Mouse (Mus musculus): ENCODE measurements at regions not wholly inside any gene's neighbourhood (a gene's known extent, or its start where the extent isn't known, plus 50 kb on each side); places are given as distances from the start of the nearest gene placed in this dataset.

DNA sequence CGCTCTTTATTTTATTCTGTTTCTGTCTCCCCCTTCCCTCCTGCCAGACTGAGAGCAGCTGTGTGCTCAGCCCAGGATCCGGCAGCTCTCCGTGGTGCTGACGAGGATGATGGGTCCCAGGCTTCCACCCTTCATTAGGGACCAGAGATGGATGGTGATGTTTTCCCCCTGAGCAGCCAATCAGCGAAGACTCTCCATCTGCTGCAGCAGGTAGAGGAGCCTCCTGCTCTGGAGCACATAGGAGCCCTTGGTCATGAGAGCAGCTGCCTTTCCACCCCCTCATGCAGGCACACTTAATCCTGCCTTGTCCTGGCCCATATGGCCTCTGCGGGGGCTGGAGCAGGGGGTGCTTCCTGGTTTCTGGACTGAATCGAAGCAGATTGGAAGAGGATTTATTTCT is 159.1 kb upstream of the Nlrp1b start:
- H3K27me3 ChIP-seq, result no peaks in the 10 kb centered on the region
- WGBS, result 20% methylated on average over 7 of the region's 7 CpGs

DNA sequence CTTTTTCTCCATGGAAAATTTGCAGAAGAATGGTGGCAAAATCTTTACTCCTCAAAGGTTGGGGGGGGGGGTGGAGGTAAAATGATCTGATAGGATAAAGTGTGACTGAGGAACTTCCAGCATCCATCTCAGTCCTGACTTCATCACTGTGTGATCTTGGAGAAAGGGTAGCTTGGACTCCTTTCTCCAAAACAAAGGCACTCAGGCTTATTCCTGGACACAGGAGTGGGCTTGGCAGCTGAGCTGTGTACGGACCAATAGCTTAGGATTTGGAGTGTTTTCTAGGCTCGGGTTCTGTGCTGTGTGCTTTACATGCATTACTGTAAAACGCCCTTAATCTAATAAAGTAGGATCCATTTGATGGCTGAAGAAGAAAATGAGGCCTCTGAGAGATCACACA is 159.6 kb upstream of the Nlrp1b start:
- Histone ChIP-seq H3K4me2 (replicated peaks) (no peak overlapping the region), H3K27ac (replicated peaks) (no peak overlapping the region), H3K4me3 (replicated peaks) (no peak overlapping the region), H3K9ac (no peak overlapping the region), H3K36me3 (no peaks in the 10 kb centered on the region), H3K27me3 (no peaks in the 10 kb centered on the region), H3K4me1 (no peaks in the 10 kb centered on the region), H3K9me3 (replicated peaks) (no peaks in the 10 kb centered on the region)
- no peak for ATAC-seq (ENCODE audit: insufficient number of reproducible peaks, low FRiP score, low TSS enrichment, low read depth)
- 56% methylated on average over 3 of the region's 3 CpGs for WGBS

More for the DNA sequence above, 159.1 kb upstream of the Nlrp1b start:
- H3K4me2 ChIP-seq (replicated peaks), result no peak overlapping the region
- no peaks in the 10 kb centered on the region for H3K9me3 ChIP-seq (replicated peaks)
- no peaks in the 10 kb centered on the region for H3K36me3 ChIP-seq
- no peak overlapping the region for H3K9ac ChIP-seq
- H3K4me3 ChIP-seq (replicated peaks), result no peak overlapping the region
- no peak for ATAC-seq (ENCODE audit: insufficient number of reproducible peaks, low FRiP score, low TSS enrichment, low read depth)
- H3K27ac ChIP-seq (replicated peaks), result no peak overlapping the region
- H3K4me1 ChIP-seq, result no peaks in the 10 kb centered on the region

- no peak for ATAC-seq (ENCODE audit: insufficient number of reproducible peaks, low FRiP score, low TSS enrichment, low read depth)
- 77% methylated on average over 3 of the region's 3 CpGs for WGBS
Measured at GRCm38 (mm10) chr11:71390616-71391015, 160.1 kb upstream of the Nlrp1b start.

GRCm38 (mm10) chr11:71393406-71393805 is 162.9 kb upstream of the Nlrp1b start:
- Histone ChIP-seq H3K36me3 (no peaks in the 10 kb centered on the region), H3K27me3 (no peaks in the 10 kb centered on the region), H3K27ac (replicated peaks) (no peak overlapping the region), H3K9me3 (replicated peaks) (no peaks in the 10 kb centered on the region), H3K4me2 (replicated peaks) (no peak overlapping the region), H3K9ac (no peak overlapping the region), H3K4me1 (no peaks in the 10 kb centered on the region), H3K4me3 (replicated peaks) (no peak overlapping the region)
- no peak for ATAC-seq (ENCODE audit: insufficient number of reproducible peaks, low FRiP score, low TSS enrichment, low read depth)
- 69% methylated on average over 5 of the region's 5 CpGs for WGBS

More at GRCm38 (mm10) chr11:71390616-71391015, 160.1 kb upstream of the Nlrp1b start:
- no peak overlapping the region for H3K9ac ChIP-seq
- H3K4me3 ChIP-seq (replicated peaks), result no peak overlapping the region
- no peaks in the 10 kb centered on the region for H3K27me3 ChIP-seq
- no peaks in the 10 kb centered on the region for H3K36me3 ChIP-seq
- H3K27ac ChIP-seq (replicated peaks), result no peak overlapping the region
- no peak overlapping the region for H3K4me2 ChIP-seq (replicated peaks)
- no peaks in the 10 kb centered on the region for H3K4me1 ChIP-seq
- no peaks in the 10 kb centered on the region for H3K9me3 ChIP-seq (replicated peaks)

DNA sequence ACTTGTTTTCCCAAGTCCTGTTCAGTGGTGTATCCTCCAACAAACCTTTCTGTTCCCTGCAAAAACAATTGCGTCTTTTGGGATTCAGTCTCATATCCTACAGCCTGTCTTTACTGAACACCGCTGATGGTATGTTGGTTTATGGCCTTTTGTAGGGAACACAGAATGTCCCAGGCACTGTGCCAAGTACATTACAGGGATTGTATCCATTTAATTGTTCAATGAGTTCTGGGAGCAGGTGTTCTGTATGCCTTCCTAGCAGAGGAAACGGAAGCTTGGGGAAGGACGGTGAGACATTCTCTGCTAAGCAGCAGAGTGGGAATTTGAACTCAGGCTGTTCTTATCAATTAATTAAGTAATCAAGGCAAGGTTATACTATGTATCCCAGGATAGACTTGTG is 164.5 kb upstream of the Nlrp1b start:
- Histone ChIP-seq H3K9me3 (replicated peaks) (no peaks in the 10 kb centered on the region), H3K4me3 (replicated peaks) (no peak overlapping the region), H3K27me3 (no peaks in the 10 kb centered on the region), H3K36me3 (no peaks in the 10 kb centered on the region), H3K4me2 (replicated peaks) (no peak overlapping the region), H3K9ac (no peak overlapping the region), H3K27ac (replicated peaks) (no peak overlapping the region), H3K4me1 (no peaks in the 10 kb centered on the region)
- ATAC-seq (ENCODE audit: insufficient number of reproducible peaks, low FRiP score, low TSS enrichment, low read depth), result no peak
- WGBS, result 58% methylated on average over 4 of the region's 4 CpGs

DNA sequence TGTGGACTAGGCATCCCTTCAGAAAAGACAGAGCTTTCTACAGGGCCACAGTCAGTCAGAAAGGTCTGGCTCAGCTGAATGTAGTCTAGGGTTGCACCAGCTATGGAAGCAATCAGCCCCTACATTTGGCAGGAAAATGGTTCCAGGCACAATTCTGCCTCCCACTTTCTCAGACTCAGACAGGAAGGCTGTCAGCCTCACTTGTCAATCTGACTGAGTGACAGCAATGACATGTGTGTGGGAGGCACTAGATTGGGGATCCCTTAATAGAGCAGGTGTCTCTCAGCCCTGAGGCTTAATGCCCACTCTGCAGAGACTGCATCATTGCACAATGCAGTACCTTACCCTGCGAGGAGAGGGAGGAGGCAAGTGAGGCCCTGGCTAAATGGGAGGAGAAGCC is 165.1 kb upstream of the Nlrp1b start:
- Histone ChIP-seq H3K4me3 (replicated peaks) (no peak overlapping the region), H3K27me3 (no peaks in the 10 kb centered on the region), H3K4me2 (replicated peaks) (no peak overlapping the region), H3K4me1 (no peaks in the 10 kb centered on the region), H3K9ac (no peak overlapping the region), H3K27ac (replicated peaks) (no peak overlapping the region), H3K9me3 (replicated peaks) (no peaks in the 10 kb centered on the region), H3K36me3 (no peaks in the 10 kb centered on the region)
- ATAC-seq (ENCODE audit: insufficient number of reproducible peaks, low FRiP score, low TSS enrichment, low read depth), result no peak
- 73% methylated on average over 1 of the region's 1 CpGs for WGBS

- ATAC-seq (ENCODE audit: insufficient number of reproducible peaks, low FRiP score, low TSS enrichment, low read depth), result no peak
- Histone ChIP-seq H3K4me3 (replicated peaks) (no peak overlapping the region), H3K27ac (replicated peaks) (no peak overlapping the region), H3K9me3 (replicated peaks) (no peaks in the 10 kb centered on the region), H3K27me3 (no peaks in the 10 kb centered on the region), H3K4me1 (no peaks in the 10 kb centered on the region), H3K4me2 (replicated peaks) (no peak overlapping the region), H3K9ac (no peak overlapping the region), H3K36me3 (no peaks in the 10 kb centered on the region)
- WGBS, result 90% methylated on average over 2 of the region's 2 CpGs
Measured at GRCm38 (mm10) chr11:71400351-71400750, 169.8 kb upstream of the Nlrp1b start.

- 94% methylated on average over 2 of the region's 2 CpGs for WGBS
- H3K9ac ChIP-seq, result no peak overlapping the region
- no peaks in the 10 kb centered on the region for H3K9me3 ChIP-seq (replicated peaks)
- H3K4me3 ChIP-seq (replicated peaks), result no peak overlapping the region
- H3K36me3 ChIP-seq, result no peaks in the 10 kb centered on the region
- H3K4me1 ChIP-seq, result no peaks in the 10 kb centered on the region
- no peak overlapping the region for H3K4me2 ChIP-seq (replicated peaks)
- H3K27me3 ChIP-seq, result no peaks in the 10 kb centered on the region
- H3K27ac ChIP-seq (replicated peaks), result no peak overlapping the region
- no peak for ATAC-seq (ENCODE audit: insufficient number of reproducible peaks, low FRiP score, low TSS enrichment, low read depth)
Measured at GRCm38 (mm10) chr11:71401411-71402276, 171.1 kb upstream of the Nlrp1b start.

- Histone ChIP-seq H3K27ac (replicated peaks) (no peak overlapping the region), H3K9me3 (replicated peaks) (no peaks in the 10 kb centered on the region), H3K4me3 (replicated peaks) (no peak overlapping the region), H3K4me1 (no peaks in the 10 kb centered on the region), H3K4me2 (replicated peaks) (no peak overlapping the region), H3K36me3 (no peaks in the 10 kb centered on the region), H3K27me3 (no peaks in the 10 kb centered on the region), H3K9ac (no peak overlapping the region)
- ATAC-seq (ENCODE audit: insufficient number of reproducible peaks, low FRiP score, low TSS enrichment, low read depth), result no peak
- WGBS, result 86% methylated on average over 3 of the region's 3 CpGs
Measured at GRCm38 (mm10) chr11:71404361-71404760, 173.8 kb upstream of the Nlrp1b start.

DNA sequence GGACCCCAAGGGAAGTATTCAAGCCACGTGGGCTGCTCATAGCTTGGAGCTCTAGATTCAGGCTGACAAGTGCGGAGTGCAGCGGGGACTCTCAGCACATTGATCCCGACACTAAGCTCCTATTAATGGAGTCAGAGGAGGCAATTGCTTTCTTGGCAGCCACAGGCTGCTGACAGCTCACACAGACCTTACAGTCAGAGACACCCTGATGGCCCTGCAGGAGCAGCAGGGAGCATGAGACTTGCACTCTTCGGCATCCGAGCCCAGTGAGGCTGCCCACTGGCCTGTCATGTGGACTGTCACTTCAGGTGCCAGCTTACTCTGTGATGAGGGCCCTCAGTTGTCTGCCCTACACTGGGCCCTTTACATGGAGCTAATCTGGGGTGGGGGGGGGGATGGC is 176.5 kb upstream of the Nlrp1b start:
- H3K27ac ChIP-seq (replicated peaks), result no peak overlapping the region
- ATAC-seq (ENCODE audit: insufficient number of reproducible peaks, low FRiP score, low TSS enrichment, low read depth), result no peak
- no peak overlapping the region for H3K4me2 ChIP-seq (replicated peaks)
- 66% methylated on average over 6 of the region's 6 CpGs for WGBS
- no peaks in the 10 kb centered on the region for H3K36me3 ChIP-seq
- H3K27me3 ChIP-seq, result no peaks in the 10 kb centered on the region
- H3K9ac ChIP-seq, result no peak overlapping the region
- H3K4me1 ChIP-seq, result no peaks in the 10 kb centered on the region
- no peaks in the 10 kb centered on the region for H3K9me3 ChIP-seq (replicated peaks)
- no peak overlapping the region for H3K4me3 ChIP-seq (replicated peaks)

DNA sequence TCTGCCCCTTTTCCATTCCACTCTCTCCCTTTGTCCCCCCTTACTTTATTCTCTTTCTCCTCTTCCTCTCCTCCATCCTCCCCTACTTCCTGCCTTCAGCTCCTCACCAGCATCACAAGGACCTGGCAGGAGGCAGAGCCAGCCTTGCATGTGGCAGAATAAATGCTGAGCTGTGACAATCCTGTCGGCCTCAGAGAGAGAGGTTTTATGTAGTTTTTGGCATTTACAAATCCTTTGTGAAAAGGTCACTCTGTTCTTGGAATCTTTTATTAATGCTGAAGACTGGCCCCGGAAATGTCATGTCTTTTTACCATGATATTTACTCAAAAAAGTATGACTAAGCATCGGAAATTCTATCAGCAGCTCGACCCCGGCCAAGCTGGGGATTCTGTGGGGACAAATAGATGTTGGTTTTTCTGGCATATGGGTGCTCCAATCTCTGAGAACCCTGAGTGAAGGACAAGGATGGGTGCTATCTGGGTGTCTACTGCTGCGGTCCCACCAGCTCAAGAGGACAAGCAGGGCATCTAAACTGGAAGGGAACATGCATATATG is 178.8 kb upstream of the Nlrp1b start:
- Histone ChIP-seq H3K27ac (replicated peaks) (no peak overlapping the region), H3K4me3 (replicated peaks) (no peak overlapping the region), H3K4me2 (replicated peaks) (no peak overlapping the region), H3K9ac (no peak overlapping the region), H3K9me3 (replicated peaks) (no peaks in the 10 kb centered on the region), H3K36me3 (no peaks in the 10 kb centered on the region), H3K27me3 (no peaks in the 10 kb centered on the region), H3K4me1 (no peaks in the 10 kb centered on the region)
- ATAC-seq (ENCODE audit: insufficient number of reproducible peaks, low FRiP score, low TSS enrichment, low read depth), result no peak
- 82% methylated on average over 6 of the region's 6 CpGs for WGBS

- ATAC-seq (ENCODE audit: insufficient number of reproducible peaks, low FRiP score, low TSS enrichment, low read depth), result no peak
- H3K36me3 ChIP-seq, result no peaks in the 10 kb centered on the region
- 79% methylated on average over 3 of the region's 3 CpGs for WGBS
- no peak overlapping the region for H3K27ac ChIP-seq (replicated peaks)
- H3K9me3 ChIP-seq (replicated peaks), result no peaks in the 10 kb centered on the region
- H3K27me3 ChIP-seq, result no peaks in the 10 kb centered on the region
- no peaks in the 10 kb centered on the region for H3K4me1 ChIP-seq
- H3K9ac ChIP-seq, result no peak overlapping the region
- H3K4me3 ChIP-seq (replicated peaks), result no peak overlapping the region
- no peak overlapping the region for H3K4me2 ChIP-seq (replicated peaks)
Measured at GRCm38 (mm10) chr11:71410582-71410981, 180.0 kb upstream of the Nlrp1b start.

Data from embryonic facial prominence, embryonic 15.5 days (tissue).